Mouse (Mus musculus): ENCODE results near the gene Cir1. TPM values are rescaled to one million over a fixed set of nuclear protein-coding genes. Genes with fewer than 3 reads are reported as not detected.
A peak's percentile ranks its signal among the peaks of the same experiment; 100 is the strongest.

Cir1 gene
- total RNA-seq, 2 experiments from 2014 or later, result 31.6 to 32.6 TPM

DNA sequence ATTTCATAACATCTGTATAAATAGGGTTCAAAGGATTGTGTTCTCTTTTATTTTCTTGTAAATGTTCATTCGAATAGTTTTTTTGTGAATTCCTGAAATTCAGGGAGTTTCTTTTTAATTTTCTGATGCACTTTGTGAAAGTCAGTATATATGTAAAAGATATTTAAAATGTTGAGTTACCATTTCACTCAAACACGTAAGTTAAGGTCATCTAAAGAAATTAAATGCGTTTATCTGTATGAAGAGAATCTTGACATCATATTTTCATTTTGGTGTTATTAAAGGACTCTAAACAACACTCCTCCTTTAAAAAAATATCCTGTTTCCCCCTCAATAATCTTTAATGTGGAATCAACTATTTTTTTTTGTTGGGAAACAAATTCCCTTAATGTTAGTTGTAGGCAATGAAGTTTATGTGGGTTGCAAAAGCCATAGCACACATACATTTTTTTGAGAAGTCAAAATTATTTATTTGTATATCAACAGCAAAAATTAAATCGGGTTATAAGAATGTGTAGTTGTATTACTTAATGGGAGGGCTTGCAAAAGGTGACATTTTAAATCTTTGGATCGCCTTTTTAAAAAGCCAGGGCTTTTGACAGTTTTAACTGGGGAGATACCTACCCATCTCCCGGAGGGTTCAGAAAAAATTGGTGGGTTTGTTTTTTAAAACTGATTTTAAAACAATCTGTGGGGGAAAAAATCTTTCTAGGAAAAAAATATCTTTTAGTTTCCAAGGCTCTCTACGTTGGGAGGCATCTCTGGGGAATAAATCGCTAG is 37.0 kb downstream of the Cir1 start:
- no peak for DNase-seq (ENCODE audit: low spot score in 2 of 2)
- H3K27ac ChIP-seq, result no peak overlapping the region
- TF ChIP-seq CTCF (conservative IDR thresholded peaks at IDR 0.05), result no peak
- no peak overlapping the region for H3K4me3 ChIP-seq

- DNase-seq (ENCODE audit: low spot score in 2 of 2), result no peak
- Histone ChIP-seq H3K4me3 (peak overlapping the region; percentile 34), H3K27ac (no peak overlapping the region)
- no peak for TF ChIP-seq CTCF (conservative IDR thresholded peaks at IDR 0.05)
Observed at GRCm38 (mm10) chr2:73274119-73274920, 38.2 kb downstream of the Cir1 start.

DNA sequence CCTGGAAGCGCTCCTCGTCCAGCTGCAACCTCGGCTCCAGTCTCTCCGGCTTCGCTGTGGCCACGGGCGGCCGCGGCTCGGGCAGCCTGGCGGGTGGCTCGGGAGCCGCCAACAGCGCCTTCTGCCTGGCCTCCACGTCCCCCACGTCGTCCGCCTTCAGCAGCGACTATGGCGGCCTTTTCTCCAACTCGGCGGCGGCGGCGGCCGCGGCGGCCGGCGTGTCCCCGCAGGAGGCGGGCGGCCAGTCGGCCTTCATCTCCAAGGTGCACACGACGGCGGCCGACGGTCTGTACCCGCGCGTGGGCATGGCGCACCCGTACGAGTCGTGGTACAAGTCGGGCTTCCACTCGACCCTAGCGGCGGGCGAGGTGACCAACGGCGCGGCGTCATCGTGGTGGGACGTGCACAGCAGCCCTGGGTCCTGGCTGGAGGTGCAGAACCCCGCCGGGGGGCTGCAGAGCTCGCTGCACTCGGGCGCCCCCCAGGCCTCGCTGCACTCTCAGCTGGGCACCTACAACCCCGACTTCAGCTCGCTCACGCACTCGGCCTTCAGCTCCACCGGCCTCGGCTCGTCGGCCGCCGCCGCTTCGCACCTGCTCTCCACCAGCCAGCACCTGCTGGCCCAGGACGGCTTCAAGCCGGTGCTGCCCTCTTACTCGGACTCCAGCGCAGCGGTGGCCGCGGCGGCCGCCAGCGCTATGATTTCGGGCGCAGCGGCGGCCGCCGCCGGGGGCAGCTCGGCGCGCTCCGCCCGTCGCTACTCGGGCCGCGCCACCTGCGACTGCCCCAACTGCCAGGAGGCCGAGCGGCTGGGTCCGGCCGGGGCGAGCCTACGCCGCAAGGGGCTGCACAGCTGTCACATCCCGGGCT is 39.0 kb downstream of the Cir1 start:
- Histone ChIP-seq H3K27ac (no peak overlapping the region; the same call in 1 of the 2 replicates), H3K4me3 (peak overlapping the region; percentile 25)
- no peak for TF ChIP-seq CTCF (conservative IDR thresholded peaks at IDR 0.05)
- DNase-seq (ENCODE audit: low spot score in 2 of 2), result no peak

GRCm38 (mm10) chr2:73272351-73273248 is 39.9 kb downstream of the Cir1 start:
- DNase-seq (ENCODE audit: low spot score in 2 of 2), result no peak
- TF ChIP-seq CTCF (conservative IDR thresholded peaks at IDR 0.05), result no peak
- peak overlapping the region; percentile 26 for H3K4me3 ChIP-seq
- no peak overlapping the region; the same call in 1 of the 2 replicates for H3K27ac ChIP-seq

DNA sequence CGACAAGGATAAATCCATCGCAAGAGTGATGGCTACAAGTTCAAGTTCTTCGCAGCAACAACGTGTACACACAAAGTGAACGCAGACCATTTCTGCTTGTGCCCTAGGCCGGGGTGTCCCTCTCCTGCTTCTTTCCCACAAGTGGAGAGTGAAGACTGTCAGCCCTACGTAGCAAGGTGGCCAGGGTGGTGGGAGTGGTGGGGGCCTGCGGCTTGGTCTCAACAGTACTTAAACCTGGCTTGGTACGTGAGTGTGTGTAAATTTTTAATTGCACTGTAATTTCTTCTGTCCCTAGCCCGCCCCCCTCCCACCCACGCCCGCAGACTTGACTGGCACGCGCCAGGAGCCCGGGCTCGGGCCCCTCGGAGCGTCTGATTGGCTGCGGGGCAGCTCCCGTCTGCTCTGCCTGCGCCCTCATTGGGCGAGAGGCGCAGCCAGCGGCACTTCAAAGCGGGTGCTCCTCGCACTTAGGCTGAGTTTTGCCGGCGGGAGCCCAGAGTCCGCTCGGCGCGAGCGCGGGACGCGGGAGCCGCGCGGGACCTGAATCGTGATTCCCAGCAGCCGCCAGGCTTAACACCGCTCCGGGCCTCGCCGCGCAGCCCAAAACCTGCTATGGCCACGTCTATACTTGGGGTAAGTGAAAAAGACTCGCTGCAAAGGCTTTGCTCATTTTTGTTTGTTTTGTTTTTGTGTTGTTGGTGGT is 40.9 kb downstream of the Cir1 start, which contains the start of gene Sp9:
TSS of gene Sp9 (plus strand) at position 467 of the 703 bp plus-strand sequence.
- peak in 1 of 2 experiments; percentile 45 for DNase-seq (ENCODE audit: low spot score in 2 of 2)
- Histone ChIP-seq H3K4me3 (peak within 1 kb of the TSS; percentile 26; the same call in 1 of the 2 replicates), H3K27ac (no peak within 1 kb of the TSS)
- no peak for TF ChIP-seq CTCF (conservative IDR thresholded peaks at IDR 0.05)

DNA sequence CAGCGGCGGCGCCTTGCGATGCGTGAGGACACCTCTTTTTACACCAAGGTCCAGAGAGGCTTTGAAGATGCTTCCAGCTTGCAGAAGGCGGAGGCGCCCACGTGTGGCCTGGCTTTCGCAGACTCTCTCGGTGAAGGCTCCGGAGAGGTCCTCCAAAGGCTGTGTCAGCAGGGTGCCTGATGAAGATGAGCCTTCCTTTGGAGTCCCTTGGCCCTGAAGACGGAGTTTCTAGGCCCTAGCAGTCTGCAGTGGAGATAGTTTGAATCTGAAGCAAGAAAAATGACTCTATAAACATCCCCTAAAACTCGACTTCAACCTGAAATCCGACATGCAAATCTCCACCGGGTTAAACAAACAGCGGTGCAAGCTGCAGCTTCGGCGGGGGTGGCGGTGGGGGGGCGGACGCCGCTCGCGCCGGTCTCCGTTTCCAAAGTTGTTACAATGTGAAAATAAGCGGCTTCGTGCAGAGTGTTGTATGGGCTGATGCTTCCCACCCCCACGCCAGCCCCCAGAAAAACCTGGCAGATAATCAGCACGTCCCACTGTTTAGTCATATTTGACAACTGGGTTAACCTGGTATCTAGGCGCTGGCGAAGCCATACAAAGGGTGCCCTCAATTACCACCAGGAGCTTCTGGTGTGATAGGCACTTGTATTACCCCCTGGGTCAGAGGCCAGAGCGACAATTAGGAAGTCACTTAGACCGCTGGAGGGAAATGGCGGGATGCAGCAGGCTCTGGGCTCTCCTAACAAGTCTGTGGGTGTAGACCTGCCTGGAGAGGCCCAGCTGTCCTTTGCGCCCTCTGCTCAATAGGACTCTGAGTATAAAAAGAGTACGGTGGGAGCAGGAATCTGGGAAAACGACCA is 41.7 kb downstream of the Cir1 start:
- DNase-seq (ENCODE audit: low spot score in 2 of 2), result no peak
- Histone ChIP-seq H3K4me3 (no peak overlapping the region), H3K27ac (no peak overlapping the region)
- TF ChIP-seq CTCF (conservative IDR thresholded peaks at IDR 0.05), result no peak

DNA sequence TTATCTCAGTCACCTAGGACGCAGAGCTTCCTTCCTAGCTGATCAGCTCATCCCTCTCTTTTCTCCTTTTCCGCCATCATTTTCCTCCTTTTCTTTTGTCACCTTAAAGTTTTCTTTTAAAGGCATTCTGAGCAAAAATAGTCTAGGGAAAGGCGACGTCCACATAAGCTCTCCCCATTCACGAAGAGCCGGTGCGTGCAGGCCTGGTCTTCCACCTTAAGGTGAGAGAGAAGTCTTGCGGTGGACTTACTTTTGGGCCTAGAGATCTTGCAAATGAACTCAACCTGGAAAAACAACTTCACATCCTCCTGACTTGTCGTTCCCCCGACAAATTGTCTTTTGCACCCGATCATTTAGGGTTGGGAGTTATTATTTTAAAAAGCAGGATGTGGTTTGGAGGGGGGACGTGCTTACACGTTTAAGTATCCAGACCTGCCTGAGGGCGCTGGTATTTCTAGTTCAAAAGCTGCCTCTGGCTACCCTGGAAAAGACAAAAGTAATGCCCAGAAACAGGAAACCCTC is 42.4 kb downstream of the Cir1 start:
- DNase-seq (ENCODE audit: low spot score in 2 of 2), result no peak
- no peak for TF ChIP-seq CTCF (conservative IDR thresholded peaks at IDR 0.05)
- Histone ChIP-seq H3K4me3 (no peak overlapping the region), H3K27ac (no peak overlapping the region)

DNA sequence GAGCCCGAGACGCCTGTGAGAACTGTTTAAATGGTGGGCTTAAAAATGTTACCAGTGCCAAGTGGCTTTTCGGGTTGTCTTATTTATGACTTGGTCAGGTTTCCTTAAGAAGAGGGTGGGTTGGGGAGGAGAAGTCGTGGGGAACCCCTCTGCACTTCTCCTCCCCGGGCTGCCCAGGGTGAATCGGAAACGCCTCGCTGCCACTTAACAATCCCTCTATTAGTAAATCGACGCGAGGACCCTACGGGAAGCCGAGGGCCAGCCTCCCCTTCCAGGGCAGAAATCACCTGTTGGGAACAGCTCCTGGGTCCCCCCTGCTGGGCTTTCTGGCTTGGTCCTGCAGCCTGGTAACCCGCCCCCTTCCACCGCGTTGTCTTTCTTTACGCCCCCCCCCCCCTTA is 42.8 kb downstream of the Cir1 start:
- Histone ChIP-seq H3K27ac (no peak overlapping the region), H3K4me3 (no peak overlapping the region)
- no peak for TF ChIP-seq CTCF (conservative IDR thresholded peaks at IDR 0.05)
- no peak for DNase-seq (ENCODE audit: low spot score in 2 of 2)

DNA sequence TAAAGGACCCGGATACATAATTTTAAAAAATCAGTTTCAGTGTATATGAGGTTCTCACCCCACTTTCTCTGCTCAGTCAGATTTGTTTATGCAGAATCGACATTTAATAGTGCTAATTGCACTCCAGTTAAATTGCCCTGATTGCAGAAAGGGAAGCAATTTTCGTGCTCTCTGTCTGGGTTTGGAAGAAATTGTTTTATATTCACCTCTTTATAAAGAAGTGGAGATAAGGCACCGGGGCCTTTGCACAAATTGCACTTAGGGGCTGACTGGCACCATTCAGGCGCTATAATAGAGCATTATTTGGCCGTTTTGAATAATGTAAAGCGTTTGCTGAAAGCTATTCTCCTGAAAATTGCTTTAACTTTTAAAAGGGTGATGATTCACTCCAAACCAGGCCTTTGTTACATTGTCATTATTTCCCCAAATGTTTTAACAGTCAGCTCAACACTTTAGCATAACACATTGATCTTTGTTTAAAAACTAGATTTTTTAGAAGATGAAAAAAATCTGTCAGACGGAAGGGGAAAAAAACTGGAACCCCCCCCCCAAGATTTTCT is 43.6 kb downstream of the Cir1 start:
- no peak overlapping the region for H3K27ac ChIP-seq
- no peak overlapping the region for H3K4me3 ChIP-seq
- no peak for DNase-seq (ENCODE audit: low spot score in 2 of 2)
- no peak for TF ChIP-seq CTCF (conservative IDR thresholded peaks at IDR 0.05)

DNA sequence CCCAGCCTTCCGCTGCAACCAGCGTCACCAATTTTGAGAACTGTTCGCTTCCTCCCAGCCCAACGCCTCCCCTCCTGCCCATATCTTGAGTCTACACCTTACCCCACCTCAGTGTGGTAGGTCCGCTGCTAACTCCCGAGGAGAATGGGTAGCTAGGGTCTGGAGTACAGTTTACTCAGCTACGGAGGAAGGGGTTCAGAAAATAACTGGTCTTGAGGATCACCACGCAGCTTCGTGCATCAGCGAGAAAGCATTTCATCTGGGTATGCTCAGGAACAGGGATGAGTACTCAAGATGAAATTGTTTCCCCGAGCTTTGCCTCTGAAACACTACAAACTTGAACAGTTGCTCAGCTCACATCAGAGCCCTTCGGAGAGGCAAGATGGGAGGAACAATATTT is 44.2 kb downstream of the Cir1 start:
- no peak overlapping the region for H3K27ac ChIP-seq
- DNase-seq (ENCODE audit: low spot score in 2 of 2), result no peak
- no peak overlapping the region for H3K4me3 ChIP-seq
- no peak for TF ChIP-seq CTCF (conservative IDR thresholded peaks at IDR 0.05)
